8 mouse cellular contexts compared by ENCODE assay signal in the genomic region with DNA sequence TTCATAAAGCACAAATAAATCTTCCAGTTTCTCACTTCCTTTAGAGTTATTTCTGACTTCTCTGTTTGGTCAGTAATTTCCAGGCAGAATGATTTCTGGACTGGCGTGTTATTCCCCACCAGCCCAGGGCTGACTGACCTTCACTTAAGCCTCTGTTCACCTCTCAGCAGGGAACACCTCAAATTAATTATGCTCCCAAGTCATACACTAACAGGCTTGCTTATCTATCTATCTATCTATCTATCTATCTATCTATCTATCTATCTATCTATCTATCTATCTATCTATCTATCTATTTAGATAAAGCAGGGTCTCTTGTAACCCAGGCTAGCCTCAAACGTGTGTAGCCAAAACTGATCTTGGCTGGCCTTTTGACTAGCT. TPM values are rescaled to one million over a fixed set of nuclear protein-coding genes. Genes with fewer than 3 reads are reported as not detected.
A peak's percentile ranks its signal among the peaks of the same experiment; 100 is the strongest.
DNase-seq lines count a peak whose midpoint lies in the region; ATAC-seq and TF ChIP-seq lines count a peak whose summit lies in the region.

No protein-coding gene starts in this region.

- peak; percentile 24; the same call in 1 of the 2 replicates for ATAC-seq in forebrain, embryonic 12.5 days (ENCODE audit: low FRiP score)
- ATAC-seq in intestine, embryonic 16.5 days: peak; percentile 38
- ATAC-seq in midbrain, embryonic 16.5 days: peak; percentile 27; the same call in 1 of the 2 replicates

- peak overlapping the region; percentile 90 for H3K4me2 ChIP-seq in forebrain, embryonic 12.5 days
- H3K4me2 ChIP-seq in intestine, embryonic 16.5 days (ENCODE audit: low read depth, low read length): peak overlapping the region; percentile 95; the same call in 1 of the 2 replicates
- H3K4me2 ChIP-seq in midbrain, embryonic 16.5 days (ENCODE audit: low read length): peak overlapping the region; percentile 74

- TF ChIP-seq CTCF in layer of hippocampus, adult 2 months (conservative IDR thresholded peaks at IDR 0.05): no peak; the same call in 1 of the 2 replicates

- H3K9ac ChIP-seq in forebrain, embryonic 12.5 days: 0 out of 2 replicates have a peak overlapping the region, but pooled peaks have one; percentile 76
- H3K9ac ChIP-seq in intestine, embryonic 16.5 days (ENCODE audit: low read depth, low read length): no peak overlapping the region
- H3K9ac ChIP-seq in midbrain, embryonic 16.5 days (ENCODE audit: low read depth, low read length): peak overlapping the region; percentile 71

- WGBS in forebrain, embryonic 12.5 days: 35% methylated on average over 2 of the region's 2 CpGs
- WGBS in intestine, embryonic 16.5 days: 50% methylated on average over 2 of the region's 2 CpGs
- WGBS in midbrain, embryonic 16.5 days: 47% methylated on average over 2 of the region's 2 CpGs

- peaks cover 7% of the 10 kb centered on the region for H3K4me1 ChIP-seq in forebrain, embryonic 12.5 days
- no peaks in the 10 kb centered on the region for H3K4me1 ChIP-seq in intestine, embryonic 16.5 days (ENCODE audit: control insufficient read depth, insufficient read depth, low read length)
- peaks cover 2% of the 10 kb centered on the region; the same call in 1 of the 2 replicates for H3K4me1 ChIP-seq in midbrain, embryonic 16.5 days (ENCODE audit: control insufficient read depth, insufficient read depth, low read length)

- no peak for DNase-seq in layer of hippocampus, adult 2 months (ENCODE audit: low spot score in 2 of 2)
- no peak for DNase-seq in layer of hippocampus, postnatal 14 days (ENCODE audit: low spot score in 2 of 2)
- no peak for DNase-seq in spleen, postnatal 36 days (ENCODE audit: low spot score in 2 of 2)
- no peak for DNase-seq in frontal cortex, adult 2 months (ENCODE audit: extremely low spot score in 1 of 2, low spot score in 1 of 2)
- no peak for DNase-seq in kidney, postnatal 10 days

- H3K27me3 ChIP-seq in forebrain, embryonic 12.5 days: peaks cover 10% of the 10 kb centered on the region
- no peaks in the 10 kb centered on the region for H3K27me3 ChIP-seq in intestine, embryonic 16.5 days (replicated peaks; ENCODE audit: control insufficient read depth, insufficient read depth, low read length)
- H3K27me3 ChIP-seq in midbrain, embryonic 16.5 days (ENCODE audit: control insufficient read depth, insufficient read depth, low read depth, low read length): no peaks in the 10 kb centered on the region

- peaks cover 56% of the 10 kb centered on the region for H3K36me3 ChIP-seq in forebrain, embryonic 12.5 days (replicated peaks)
- H3K36me3 ChIP-seq in intestine, embryonic 16.5 days (ENCODE audit: control insufficient read depth, insufficient read depth, low read length): peaks cover 17% of the 10 kb centered on the region
- H3K36me3 ChIP-seq in midbrain, embryonic 16.5 days (ENCODE audit: control insufficient read depth, insufficient read depth, low read length): peaks cover 23% of the 10 kb centered on the region

- no peaks in the 10 kb centered on the region for H3K9me3 ChIP-seq in forebrain, embryonic 12.5 days
- no peaks in the 10 kb centered on the region for H3K9me3 ChIP-seq in intestine, embryonic 16.5 days (ENCODE audit: control insufficient read depth, low read length)
- no peaks in the 10 kb centered on the region for H3K9me3 ChIP-seq in midbrain, embryonic 16.5 days (replicated peaks; ENCODE audit: control insufficient read depth, low read length, poor library complexity, severe bottlenecking)

- peak overlapping the region; percentile 80 for H3K27ac ChIP-seq in layer of hippocampus, adult 2 months
- H3K27ac ChIP-seq in forebrain, embryonic 12.5 days: no peak overlapping the region
- H3K27ac ChIP-seq in intestine, embryonic 16.5 days (ENCODE audit: low read length): no peak overlapping the region
- H3K27ac ChIP-seq in midbrain, embryonic 16.5 days (ENCODE audit: low read length): no peak overlapping the region

- peak overlapping the region; percentile 69 for H3K4me3 ChIP-seq in layer of hippocampus, adult 2 months
- H3K4me3 ChIP-seq in forebrain, embryonic 12.5 days (replicated peaks): no peak overlapping the region
- no peak overlapping the region for H3K4me3 ChIP-seq in intestine, embryonic 16.5 days (ENCODE audit: low read length)
- peak overlapping the region; percentile 45 for H3K4me3 ChIP-seq in midbrain, embryonic 16.5 days (ENCODE audit: low read depth, low read length)

RNA-seq across cellular contexts. Expression of gene Nudt17, which starts 0.3 kb away (rescaled TPM):
- 10 to 100 TPM; 15.0 to 16.2 TPM for total RNA-seq in layer of hippocampus, adult 2 months (2021)
- 10 to 100 TPM; 12.1 to 14.6 TPM for total RNA-seq in layer of hippocampus, postnatal 14 days (2021)
- 7.5 and 8.7 TPM in 2 replicates for polyA plus RNA-seq in forebrain, embryonic 12.5 days (2016; fragmentation: Nextera tagmentation; extraction: Ambion mirVana)
- polyA plus RNA-seq in intestine, embryonic 16.5 days (2015; fragmentation: Nextera tagmentation; extraction: Ambion mirVana): 5.6 and 6.2 TPM in 2 replicates
- 16.0 and 17.2 TPM in 2 replicates for polyA plus RNA-seq in midbrain, embryonic 16.5 days (2015; fragmentation: Nextera tagmentation; extraction: Ambion mirVana)
- 10.2 and 10.5 TPM in 2 replicates for polyA plus RNA-seq in frontal cortex, adult 2 months (2012; rRNA removed)

RNA-seq across cellular contexts. Expression of gene Pias3, which starts 12.5 kb away (rescaled TPM):
- 10 to 100 TPM; 32.5 to 44.4 TPM for total RNA-seq in layer of hippocampus, adult 2 months (2021)
- 10 to 100 TPM; 28.1 to 30.0 TPM for total RNA-seq in layer of hippocampus, postnatal 14 days (2021)
- polyA plus RNA-seq in forebrain, embryonic 12.5 days (2016; fragmentation: Nextera tagmentation; extraction: Ambion mirVana): 42.2 and 43.4 TPM in 2 replicates
- polyA plus RNA-seq in intestine, embryonic 16.5 days (2015; fragmentation: Nextera tagmentation; extraction: Ambion mirVana): 35.7 and 36.6 TPM in 2 replicates
- polyA plus RNA-seq in midbrain, embryonic 16.5 days (2015; fragmentation: Nextera tagmentation; extraction: Ambion mirVana): 38.7 and 41.6 TPM in 2 replicates
- 25.2 and 25.8 TPM in 2 replicates for polyA plus RNA-seq in frontal cortex, adult 2 months (2012; rRNA removed)

RNA-seq across cellular contexts. Expression of gene Polr3c, which starts 18.8 kb away (rescaled TPM):
- total RNA-seq in layer of hippocampus, adult 2 months (2021): 10 to 100 TPM; 23.5 to 24.0 TPM
- total RNA-seq in layer of hippocampus, postnatal 14 days (2021): 10 to 100 TPM; 25.5 to 26.3 TPM
- polyA plus RNA-seq in forebrain, embryonic 12.5 days (2016; fragmentation: Nextera tagmentation; extraction: Ambion mirVana): 42.1 and 43.0 TPM in 2 replicates
- 37.7 and 41.0 TPM in 2 replicates for polyA plus RNA-seq in intestine, embryonic 16.5 days (2015; fragmentation: Nextera tagmentation; extraction: Ambion mirVana)
- 33.3 and 34.0 TPM in 2 replicates for polyA plus RNA-seq in midbrain, embryonic 16.5 days (2015; fragmentation: Nextera tagmentation; extraction: Ambion mirVana)
- 34.2 and 34.4 TPM in 2 replicates for polyA plus RNA-seq in frontal cortex, adult 2 months (2012; rRNA removed)

RNA-seq across cellular contexts. Expression of gene Rnf115, which starts 18.8 kb away (rescaled TPM):
- total RNA-seq in layer of hippocampus, adult 2 months (2021): 10 to 100 TPM; 59.7 to 61.3 TPM
- 10 to 100 TPM; 59.6 to 60.9 TPM for total RNA-seq in layer of hippocampus, postnatal 14 days (2021)
- polyA plus RNA-seq in forebrain, embryonic 12.5 days (2016; fragmentation: Nextera tagmentation; extraction: Ambion mirVana): 79.9 and 86.2 TPM in 2 replicates
- polyA plus RNA-seq in intestine, embryonic 16.5 days (2015; fragmentation: Nextera tagmentation; extraction: Ambion mirVana): 43.6 and 47.3 TPM in 2 replicates
- polyA plus RNA-seq in midbrain, embryonic 16.5 days (2015; fragmentation: Nextera tagmentation; extraction: Ambion mirVana): 71.4 and 75.8 TPM in 2 replicates
- polyA plus RNA-seq in frontal cortex, adult 2 months (2012; rRNA removed): 46.0 and 49.0 TPM in 2 replicates

RNA-seq across cellular contexts. Expression of gene Ankrd35, which starts 38.7 kb away (rescaled TPM):
- total RNA-seq in layer of hippocampus, adult 2 months (2021): 1 to 10 TPM; 6.3 to 6.7 TPM
- 1 to 10 TPM; 6.4 to 6.5 TPM for total RNA-seq in layer of hippocampus, postnatal 14 days (2021)
- polyA plus RNA-seq in forebrain, embryonic 12.5 days (2016; fragmentation: Nextera tagmentation; extraction: Ambion mirVana): 0.51 and 0.77 TPM in 2 replicates
- 0.28 and 0.39 TPM in 2 replicates for polyA plus RNA-seq in intestine, embryonic 16.5 days (2015; fragmentation: Nextera tagmentation; extraction: Ambion mirVana)
- 2.9 and 3.2 TPM in 2 replicates for polyA plus RNA-seq in midbrain, embryonic 16.5 days (2015; fragmentation: Nextera tagmentation; extraction: Ambion mirVana)
- 5.9 and 9.8 TPM in 2 replicates for polyA plus RNA-seq in frontal cortex, adult 2 months (2012; rRNA removed)

Comparison
In these comparisons a context has a peak if more than half of its experiments do, and no peak if none do; other contexts are left out.
1. H3K4me3 ChIP-seq: peak in layer of hippocampus, adult 2 months (single experiment) and midbrain, embryonic 16.5 days (single experiment); none in forebrain, embryonic 12.5 days (single experiment) and intestine, embryonic 16.5 days (single experiment).
2. Peak in every context shown above with its lines, with median percentiles within 50 percentile points of each other: ATAC-seq and H3K4me2 ChIP-seq.